Mouse (Mus musculus) embryonic facial prominence, embryonic 12.5 days (tissue): Measurements from ENCODE around the gene Gm11127. TPM values are rescaled to one million over a fixed set of nuclear protein-coding genes. Genes with fewer than 3 reads are reported as not detected.
"Not testable (repeated sequence)": the region's sequence is repeated elsewhere in the genome, so short reads cannot be mapped to it uniquely, and the experiment has no call there.

ENCODE experiments used
- ATAC-seq: fragments of 200-750 bp; cut with Nextera tagmentation; 2 replicates; pipeline ENCODE4 v1.8.0; 2017; ENCODE audit not compliant: insufficient number of reproducible peaks, insufficient read depth, low FRiP score, low TSS enrichment
- H3K27ac ChIP-seq: fragments of 300-500 bp; sonication (generic); 2 replicates; pipeline ENCODE4 v1.5.1; 2016; ENCODE audit warnings: mild to moderate bottlenecking
- H3K27me3 ChIP-seq: fragments of 300-500 bp; sonication (generic); 2 replicates; pipeline ENCODE4 v1.6.1; 2016; ENCODE audit warnings: mild to moderate bottlenecking, moderate library complexity
- H3K36me3 ChIP-seq: fragments of 300-500 bp; sonication (generic); 2 replicates; pipeline ENCODE4 v1.6.1; 2016; ENCODE audit warnings: mild to moderate bottlenecking
- H3K4me1 ChIP-seq: fragments of 300-500 bp; sonication (generic); 2 replicates; pipeline ENCODE4 v1.6.1; 2016
- H3K4me2 ChIP-seq: fragments of 300-500 bp; sonication (generic); replicated peaks from 2 replicates; pipeline ENCODE4 v1.6.1; 2016; ENCODE audit warnings: mild to moderate bottlenecking, moderate library complexity
- H3K4me3 ChIP-seq: fragments of 300-500 bp; sonication (generic); 2 replicates; pipeline ENCODE4 v1.5.1; 2016; ENCODE audit warnings: mild to moderate bottlenecking
- H3K9ac ChIP-seq: fragments of 300-500 bp; sonication (generic); 2 replicates; pipeline ENCODE4 v1.6.1; 2016; ENCODE audit warnings: mild to moderate bottlenecking, moderate library complexity
- H3K9me3 ChIP-seq: fragments of 300-500 bp; sonication (generic); 2 replicates; pipeline ENCODE4 v1.6.1; 2016; ENCODE audit warnings: mild to moderate bottlenecking, moderate library complexity
- WGBS: fragments of 180-500 bp; shearing (Covaris S2); methylation state at CpG from one replicate; pipeline ENCODE4 v1.1.7; 2016; 5-methylcytosine and 5-hydroxymethylcytosine counted together
- polyA plus RNA-seq: library from polyadenylated mRNA; unstranded; fragments of >200 nt; fragmentation: Nextera tagmentation; extraction: Ambion mirVana; gene quantifications from 2 replicates; pipeline ENCODE4 v1.2.1, GENCODE M21; 2016

The Gm11127 gene
- polyA plus RNA-seq, 1 experiment from 2014 or later: not detected

DNA sequence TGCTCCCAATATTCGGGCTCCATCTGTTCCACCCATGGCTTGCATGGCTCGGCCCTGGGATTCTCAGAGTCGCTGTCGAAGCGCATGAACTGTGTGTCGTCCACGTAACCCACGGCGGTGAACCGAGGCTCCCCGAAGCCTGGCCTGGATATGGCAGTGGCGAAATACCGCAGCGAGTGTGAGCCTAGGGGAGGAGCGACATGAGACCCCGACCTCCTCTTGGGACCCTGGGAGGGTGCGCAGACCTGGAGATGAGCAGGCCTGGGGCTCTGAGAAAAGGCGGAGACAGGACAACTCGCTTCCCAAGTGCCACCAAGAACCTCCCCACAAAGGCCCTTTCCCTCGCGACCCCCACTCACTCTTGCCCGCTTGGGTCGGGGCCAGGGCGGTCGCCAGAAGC, 244 bp downstream of the Gm11127 start:
- not testable (repeated sequence) for H3K27me3 ChIP-seq, H3K4me2 ChIP-seq, H3K36me3 ChIP-seq, H3K27ac ChIP-seq, H3K4me3 ChIP-seq, H3K4me1 ChIP-seq, H3K9me3 ChIP-seq, ATAC-seq, H3K9ac ChIP-seq
- 87% methylated on average over 25 of the region's 25 CpGs for WGBS

GRCm38 (mm10) chr17:36043286-36043685, 14.9 kb downstream of the Gm11127 start:
- ATAC-seq: no peak
- peak overlapping the region; percentile 39 for H3K4me3 ChIP-seq

DNA sequence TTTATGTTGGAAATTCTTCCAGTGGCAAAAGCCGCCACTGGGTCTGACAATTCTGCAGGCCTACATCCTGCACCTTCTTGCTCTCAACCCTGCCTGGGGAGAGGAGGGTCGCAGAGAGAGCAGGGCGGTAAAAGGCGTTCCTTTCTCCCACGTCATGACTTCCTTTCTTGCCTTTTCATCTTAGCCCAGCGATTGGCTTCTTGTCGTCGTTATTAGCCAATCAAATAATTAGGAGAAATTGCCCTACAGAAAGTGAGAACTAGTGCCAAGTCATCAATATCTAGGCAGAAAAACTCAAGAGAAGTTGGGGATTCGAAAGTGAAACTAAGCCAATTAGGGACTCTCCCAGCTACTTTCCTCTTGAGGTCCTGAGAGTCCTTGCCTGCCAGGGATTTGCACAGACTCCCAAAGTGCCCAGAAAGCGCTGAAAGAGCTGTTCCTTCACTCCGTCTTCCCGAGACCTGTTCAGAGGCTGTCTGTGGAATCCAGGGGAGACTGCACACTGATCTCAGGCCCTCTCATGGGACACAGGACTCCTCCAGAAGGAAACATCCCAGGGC, 15.5 kb downstream of the Gm11127 start, which contains the start of the genes H2-T22 and Gm6034:
Gene H2-T22, minus strand, starts transcription at position 138 of the 560 bp plus-strand sequence.
Gene Gm6034, plus strand, starts transcription at position 352 of the 560 bp plus-strand sequence.
- WGBS: 2% methylated on average over 12 of the region's 12 CpGs
- not testable (repeated sequence) for H3K27me3 ChIP-seq, H3K36me3 ChIP-seq, H3K27ac ChIP-seq, H3K9me3 ChIP-seq, H3K4me1 ChIP-seq
- peak within 1 kb of the TSS; percentile 39 for H3K4me3 ChIP-seq
- H3K4me2 ChIP-seq: peak within 1 kb of the TSS; percentile 73
- H3K9ac ChIP-seq: peak within 1 kb of the TSS; percentile 60
- peak; percentile 95 for ATAC-seq

More at GRCm38 (mm10) chr17:36043286-36043685, 14.9 kb downstream of the Gm11127 start:
- no peaks in the 10 kb centered on the region for H3K9me3 ChIP-seq
- H3K9ac ChIP-seq: 0 out of 2 replicates have a peak overlapping the region, but pooled peaks have one; percentile 28
- WGBS: 80% methylated on average over 3 of the region's 3 CpGs
- H3K4me2 ChIP-seq: peak overlapping the region; percentile 73
- H3K27ac ChIP-seq: no peak overlapping the region
- H3K27me3 ChIP-seq: 0 out of 2 replicates have a peak, but pooled peaks cover 3% of the 10 kb centered on the region
- peaks cover 3% of the 10 kb centered on the region; the same call in 1 of the 2 replicates for H3K4me1 ChIP-seq
- H3K36me3 ChIP-seq: no peaks in the 10 kb centered on the region

GRCm38 (mm10) chr17:36042055-36042454, 16.1 kb downstream of the Gm11127 start:
- H3K27me3 ChIP-seq, H3K9me3 ChIP-seq, H3K4me1 ChIP-seq, H3K36me3 ChIP-seq, H3K27ac ChIP-seq: not testable (repeated sequence)
- ATAC-seq: peak; percentile 81
- 1% methylated on average over 19 of the region's 19 CpGs for WGBS
- Histone ChIP-seq H3K4me2 (peak overlapping the region; percentile 73), H3K4me3 (peak overlapping the region; percentile 39), H3K9ac (peak overlapping the region; percentile 60)

- H3K9ac ChIP-seq, H3K9me3 ChIP-seq, ATAC-seq, H3K4me3 ChIP-seq, H3K4me2 ChIP-seq, H3K27ac ChIP-seq, H3K36me3 ChIP-seq, H3K27me3 ChIP-seq, H3K4me1 ChIP-seq: not testable (repeated sequence)
- WGBS: 89% methylated on average over 2 of the region's 2 CpGs
These were observed 17.6 kb downstream of the Gm11127 start for GRCm38 (mm10) chr17:36040604-36041003.

DNA sequence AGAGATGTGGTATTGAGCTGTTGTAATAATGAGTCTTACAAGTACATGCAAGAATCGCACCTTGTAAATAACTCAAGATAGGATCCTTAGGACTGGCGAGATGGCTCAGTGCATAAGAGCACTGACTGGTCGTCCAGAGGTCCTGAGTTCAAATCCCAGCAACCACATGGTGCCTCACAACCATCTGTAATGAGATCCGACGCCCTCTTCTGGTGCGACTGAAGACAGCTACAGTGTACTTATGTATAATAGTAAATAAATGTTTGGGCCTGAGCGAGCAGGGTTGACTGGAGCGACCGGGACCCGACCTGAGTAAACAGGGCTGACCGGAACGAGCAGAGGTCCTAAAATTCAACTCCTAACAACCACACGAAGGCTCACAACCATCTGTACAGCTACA, 22.0 kb downstream of the Gm11127 start:
- not testable (repeated sequence) for H3K27me3 ChIP-seq, H3K36me3 ChIP-seq, H3K9me3 ChIP-seq, H3K27ac ChIP-seq, ATAC-seq, H3K9ac ChIP-seq, H3K4me2 ChIP-seq, H3K4me3 ChIP-seq, H3K4me1 ChIP-seq
- 86% methylated on average over 13 of the region's 13 CpGs for WGBS

DNA sequence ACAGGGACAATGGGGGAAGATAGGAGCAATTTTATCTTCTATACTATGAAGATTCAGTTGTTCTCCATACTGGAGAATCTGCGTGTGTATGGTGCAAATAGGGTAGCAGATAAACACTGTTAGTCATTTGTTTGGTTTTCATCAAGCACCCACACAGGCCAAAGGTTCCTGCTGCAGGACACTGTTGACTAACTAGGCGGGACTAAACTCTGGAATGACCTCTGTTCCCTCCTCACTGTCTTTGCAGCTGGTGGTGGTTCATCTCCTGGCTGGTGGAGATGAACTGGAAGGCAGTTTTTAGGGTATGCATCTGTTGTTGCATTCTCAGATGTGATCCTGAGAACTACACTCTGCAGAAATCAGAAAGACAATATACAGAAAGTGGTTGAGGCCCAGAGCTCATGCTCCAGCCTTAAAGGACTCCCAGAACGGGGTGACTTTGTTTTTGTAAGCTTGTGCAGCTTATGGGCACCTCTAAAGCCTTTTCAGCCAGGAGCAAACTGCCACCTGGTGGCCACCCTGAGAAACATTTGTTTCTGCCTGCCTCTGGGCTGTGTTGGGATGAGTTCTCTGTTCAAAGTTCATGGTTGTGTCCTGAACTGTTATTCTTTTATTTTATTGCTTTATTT, 23.0 kb downstream of the Gm11127 start:
- not testable (repeated sequence) for ATAC-seq, H3K4me3 ChIP-seq, H3K4me2 ChIP-seq, H3K9ac ChIP-seq, H3K27me3 ChIP-seq, H3K27ac ChIP-seq, H3K9me3 ChIP-seq, H3K4me1 ChIP-seq, H3K36me3 ChIP-seq
- WGBS: 41% methylated on average over 3 of the region's 3 CpGs

GRCm38 (mm10) chr17:36034524-36034923, 23.6 kb downstream of the Gm11127 start:
- not testable (repeated sequence) for H3K36me3 ChIP-seq, H3K9me3 ChIP-seq, H3K4me1 ChIP-seq, H3K27ac ChIP-seq, ATAC-seq, H3K27me3 ChIP-seq, H3K4me2 ChIP-seq, H3K9ac ChIP-seq, H3K4me3 ChIP-seq
- WGBS: 56% methylated on average over 3 of the region's 3 CpGs

DNA sequence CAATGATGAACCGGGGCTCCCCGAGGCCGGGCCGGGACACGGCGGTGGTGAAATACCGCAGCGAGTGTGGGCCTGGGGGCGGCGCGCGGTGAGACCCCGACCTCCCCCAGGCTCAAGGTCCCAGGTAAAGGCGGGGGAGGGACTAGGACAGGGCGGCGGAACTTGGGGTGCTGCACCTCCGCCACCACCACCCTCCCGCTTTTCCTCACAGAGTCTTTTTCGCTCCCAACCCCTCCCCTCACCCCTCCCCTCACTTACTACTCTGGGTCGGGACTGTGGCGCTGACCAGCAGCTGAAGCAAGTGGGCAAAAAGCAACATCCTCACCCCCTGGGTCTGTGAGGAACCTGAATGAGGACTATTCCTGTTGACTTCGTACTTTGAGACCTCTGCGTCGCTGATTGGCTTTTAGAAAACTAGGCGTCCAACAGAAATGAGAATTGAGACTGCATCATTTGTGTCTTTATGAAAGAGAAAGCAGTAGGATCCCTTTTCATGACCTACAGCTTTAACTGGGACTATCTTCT, 25.8 kb downstream of the Gm11127 start, which contains the start of gene H2-T23:
Gene H2-T23, minus strand, starts transcription at position 505 of the 525 bp plus-strand sequence.
- 0% methylated on average over 25 of the region's 25 CpGs for WGBS
- ATAC-seq, H3K9me3 ChIP-seq, H3K4me1 ChIP-seq, H3K36me3 ChIP-seq, H3K27ac ChIP-seq, H3K27me3 ChIP-seq: not testable (repeated sequence)
- peak within 1 kb of the TSS; percentile 49 for H3K4me3 ChIP-seq
- peak within 1 kb of the TSS; percentile 66 for H3K9ac ChIP-seq
- peak within 1 kb of the TSS; percentile 93 for H3K4me2 ChIP-seq

DNA sequence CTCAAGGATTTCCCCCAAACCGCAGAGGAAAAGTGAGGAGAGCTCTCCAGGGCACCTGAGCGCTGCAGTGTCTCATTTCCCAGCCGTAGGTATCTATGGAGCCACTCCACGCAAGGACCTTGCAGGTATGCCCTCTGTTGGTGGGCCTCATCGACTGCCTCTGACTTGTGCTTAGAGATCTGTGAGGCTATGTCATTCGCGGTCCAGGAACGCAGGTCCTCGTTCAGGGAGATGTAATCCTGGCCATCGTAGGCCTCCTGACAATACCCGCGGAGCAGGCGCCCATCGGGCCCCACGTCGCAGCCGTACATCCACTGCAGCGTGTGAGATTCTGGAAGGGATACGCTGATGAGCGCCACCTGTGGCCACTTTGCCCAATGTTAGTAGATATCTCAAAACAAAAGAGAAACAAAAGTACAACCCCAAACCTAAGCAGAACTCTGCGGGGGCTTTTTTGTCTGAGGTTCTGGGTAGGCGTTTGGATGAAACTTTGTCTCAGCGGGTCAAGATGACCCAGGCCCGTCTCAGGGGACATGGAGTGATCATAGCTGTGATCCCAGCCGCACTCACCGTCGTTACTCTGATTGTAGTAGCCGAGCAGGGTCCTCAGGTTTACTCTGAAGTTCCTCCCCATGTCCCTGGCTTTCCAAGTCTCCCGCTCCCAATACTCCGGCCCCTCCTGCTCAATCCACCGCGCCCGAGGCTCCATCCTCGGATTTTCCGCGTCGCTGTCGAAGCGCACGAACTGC, 26.4 kb downstream of the Gm11127 start:
- peak overlapping the region; percentile 49 for H3K4me3 ChIP-seq
- not testable (repeated sequence) for H3K4me1 ChIP-seq, H3K36me3 ChIP-seq, H3K27ac ChIP-seq, H3K27me3 ChIP-seq, H3K9me3 ChIP-seq
- peak overlapping the region; percentile 66 for H3K9ac ChIP-seq
- 2% methylated on average over 40 of the region's 40 CpGs for WGBS
- peak overlapping the region; percentile 93 for H3K4me2 ChIP-seq
- 0 out of 2 replicates have a peak, but pooled peaks have one; percentile 53 for ATAC-seq

DNA sequence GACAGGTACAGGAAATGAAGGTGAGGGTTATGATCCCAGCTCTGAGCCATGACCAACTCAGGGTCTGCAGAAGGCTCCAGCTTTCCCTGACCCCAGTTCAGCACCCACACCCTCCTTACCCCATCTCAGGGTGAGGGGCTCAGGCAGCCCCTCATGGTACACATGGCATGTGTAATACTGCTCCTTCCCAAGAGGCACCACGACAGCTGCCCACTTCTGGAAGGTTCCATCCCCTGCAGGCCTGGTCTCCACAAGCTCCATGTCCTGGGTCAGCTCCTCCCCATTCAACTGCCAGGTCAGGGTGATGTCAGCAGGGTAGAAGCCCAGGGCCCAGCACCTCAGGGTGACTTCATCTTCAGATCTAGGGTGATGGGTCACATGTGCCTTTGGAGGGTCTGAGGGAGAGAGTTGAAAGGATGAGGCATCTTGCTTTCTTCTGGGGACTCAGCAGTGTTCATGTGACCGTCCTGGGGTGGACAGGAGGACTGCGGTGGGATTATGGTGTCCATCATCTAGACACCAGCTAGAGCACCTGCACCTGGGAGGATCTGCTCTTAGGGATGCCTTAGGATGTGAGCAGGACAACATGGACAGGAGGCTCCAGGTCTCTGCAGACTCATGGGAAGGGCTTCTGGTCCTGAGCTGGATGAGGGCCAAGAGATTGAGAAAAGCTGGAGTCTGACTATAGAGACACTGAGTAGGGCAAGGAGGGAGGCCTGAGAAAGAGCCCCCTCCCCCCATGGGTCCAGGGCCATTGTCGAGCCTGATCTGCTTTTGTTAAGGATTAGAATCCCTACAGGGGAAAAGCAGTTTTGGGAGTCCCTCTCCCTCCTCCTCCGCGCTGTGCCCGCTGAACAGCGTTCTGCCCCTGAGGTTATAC, 27.2 kb downstream of the Gm11127 start:
- Histone ChIP-seq H3K4me3 (peak overlapping the region; percentile 49), H3K4me2 (peak overlapping the region; percentile 93)
- H3K27me3 ChIP-seq, H3K27ac ChIP-seq, H3K4me1 ChIP-seq, H3K36me3 ChIP-seq, H3K9me3 ChIP-seq, H3K9ac ChIP-seq: not testable (repeated sequence)
- WGBS: 43% methylated on average over 8 of the region's 8 CpGs
- 0 out of 2 replicates have a peak, but pooled peaks have one; percentile 11 for ATAC-seq
